Mouse (Mus musculus) bone marrow, adult 2 months (tissue): ENCODE data around the gene Tiprl.

ENCODE experiments used
- CTCF ChIP-seq: fragments of 200-500 bp; IDR thresholded peaks from 2 replicates; pipeline ENCODE4 v1.5.1; 2011; ENCODE audit warnings: low read length, control low read depth; ENCODE audit not compliant: control insufficient read depth, insufficient read depth
- POLR2A ChIP-seq: fragments of 200-500 bp; IDR thresholded peaks from 2 replicates; pipeline ENCODE4 v1.6.1; 2011; ENCODE audit warnings: low read depth, mild to moderate bottlenecking, control low read depth, low read length, borderline replicate concordance; ENCODE audit not compliant: control insufficient read depth

- peak; percentile 89 for TF ChIP-seq POLR2A
- no peak for TF ChIP-seq CTCF
These were observed at the start of gene Tiprl for GRCm38 (mm10) chr1:165236321-165237298.
